7 mouse cellular contexts compared by ENCODE assay signal in genomic region chr2:51768298-51769271, GRCm38 (mm10).
DNase-seq lines count a peak whose midpoint lies in the region; ATAC-seq and TF ChIP-seq lines count a peak whose summit lies in the region.

No protein-coding gene starts in this region.

- TF ChIP-seq CTCF in cerebellum, adult 2 months (IDR thresholded peaks at IDR 0.05; ENCODE audit: borderline replicate concordance, insufficient read depth, low read depth, low read length), result no peak

- 15% methylated on average over 12 of the region's 12 CpGs for WGBS in cerebellum, adult 2 months
- WGBS in embryonic facial prominence, embryonic 14.5 days, result 56% methylated on average over 12 of the region's 12 CpGs
- 31% methylated on average over 12 of the region's 12 CpGs for WGBS in hindbrain, embryonic 15.5 days
- WGBS in midbrain, embryonic 13.5 days, result 58% methylated on average over 12 of the region's 12 CpGs

- 0 out of 2 replicates have a peak, but pooled peaks have one; percentile 47 for ATAC-seq in embryonic facial prominence, embryonic 14.5 days (ENCODE audit: low read depth)
- ATAC-seq in hindbrain, embryonic 15.5 days (ENCODE audit: low FRiP score, low read depth), result peak; percentile 85
- peak; percentile 72 for ATAC-seq in midbrain, embryonic 13.5 days
- ATAC-seq in activated CD4-positive, CD25-positive, alpha-beta regulatory T cell, adult 4 months, result no peak

- no peak overlapping the region for H3K9ac ChIP-seq in embryonic facial prominence, embryonic 14.5 days (ENCODE audit: low read depth, low read length)
- H3K9ac ChIP-seq in hindbrain, embryonic 15.5 days, result no peak overlapping the region
- H3K9ac ChIP-seq in midbrain, embryonic 13.5 days (replicated peaks), result no peak overlapping the region

- H3K4me2 ChIP-seq in embryonic facial prominence, embryonic 14.5 days (ENCODE audit: low read depth, low read length), result no peak overlapping the region
- no peak overlapping the region for H3K4me2 ChIP-seq in hindbrain, embryonic 15.5 days
- no peak overlapping the region for H3K4me2 ChIP-seq in midbrain, embryonic 13.5 days (replicated peaks)

- DNase-seq in cerebellum, adult 2 months, result peak; percentile 95 to 97
- peak; percentile 51 for DNase-seq in embryonic facial prominence, embryonic 14.5 days (ENCODE audit: low spot score)
- no peak for DNase-seq in kidney, postnatal 36 days
- DNase-seq in urinary bladder, postnatal 14 days (ENCODE audit: low spot score), result no peak

- TF ChIP-seq POLR2A in cerebellum, adult 2 months (IDR thresholded peaks at IDR 0.05; ENCODE audit: borderline replicate concordance, insufficient read depth, low read length), result no peak

- no peaks in the 10 kb centered on the region for H3K4me1 ChIP-seq in cerebellum, adult 2 months (ENCODE audit: control insufficient read depth, insufficient read depth, low read length)
- H3K4me1 ChIP-seq in embryonic facial prominence, embryonic 14.5 days (ENCODE audit: control insufficient read depth, insufficient read depth, low read length), result peaks cover 9% of the 10 kb centered on the region
- peaks cover 16% of the 10 kb centered on the region for H3K4me1 ChIP-seq in hindbrain, embryonic 15.5 days (replicated peaks)
- H3K4me1 ChIP-seq in midbrain, embryonic 13.5 days (replicated peaks), result peaks cover 15% of the 10 kb centered on the region

- no peaks in the 10 kb centered on the region for H3K36me3 ChIP-seq in embryonic facial prominence, embryonic 14.5 days (ENCODE audit: control insufficient read depth, insufficient read depth, low read length)
- H3K36me3 ChIP-seq in hindbrain, embryonic 15.5 days, result no peaks in the 10 kb centered on the region
- no peaks in the 10 kb centered on the region for H3K36me3 ChIP-seq in midbrain, embryonic 13.5 days

- H3K27me3 ChIP-seq in cerebellum, adult 2 months (ENCODE audit: control insufficient read depth, insufficient read depth, low read length), result no peaks in the 10 kb centered on the region; the same call in 1 of the 2 replicates
- H3K27me3 ChIP-seq in embryonic facial prominence, embryonic 14.5 days (replicated peaks; ENCODE audit: control insufficient read depth, insufficient read depth, low read length), result no peaks in the 10 kb centered on the region
- no peaks in the 10 kb centered on the region for H3K27me3 ChIP-seq in hindbrain, embryonic 15.5 days
- H3K27me3 ChIP-seq in midbrain, embryonic 13.5 days, result no peaks in the 10 kb centered on the region

- no peak overlapping the region for H3K27ac ChIP-seq in cerebellum, adult 2 months (ENCODE audit: insufficient read depth, low read length)
- H3K27ac ChIP-seq in embryonic facial prominence, embryonic 14.5 days (replicated peaks; ENCODE audit: low read depth, low read length), result no peak overlapping the region; the same call in 1 of the 2 replicates
- 0 out of 2 replicates have a peak overlapping the region, but pooled peaks have one; percentile 6 for H3K27ac ChIP-seq in hindbrain, embryonic 15.5 days (replicated peaks)
- no peak overlapping the region for H3K27ac ChIP-seq in midbrain, embryonic 13.5 days

- H3K4me3 ChIP-seq in cerebellum, adult 2 months (replicated peaks; ENCODE audit: insufficient read depth, low read depth, low read length), result no peak overlapping the region
- no peak overlapping the region for H3K4me3 ChIP-seq in embryonic facial prominence, embryonic 14.5 days (ENCODE audit: low read depth, low read length)
- no peak overlapping the region for H3K4me3 ChIP-seq in hindbrain, embryonic 15.5 days
- no peak overlapping the region for H3K4me3 ChIP-seq in midbrain, embryonic 13.5 days (replicated peaks)

- H3K9me3 ChIP-seq in embryonic facial prominence, embryonic 14.5 days (ENCODE audit: control insufficient read depth, low read length), result no peaks in the 10 kb centered on the region
- no peaks in the 10 kb centered on the region for H3K9me3 ChIP-seq in hindbrain, embryonic 15.5 days
- H3K9me3 ChIP-seq in midbrain, embryonic 13.5 days, result no peaks in the 10 kb centered on the region

Comparison
In these comparisons a context has a peak if more than half of its experiments do, and no peak if none do; other contexts are left out.
1. DNase-seq: peak in cerebellum, adult 2 months (2 of 2) and embryonic facial prominence, embryonic 14.5 days (single experiment); none in kidney, postnatal 36 days (0 of 2) and urinary bladder, postnatal 14 days (single experiment).